Mouse (Mus musculus) adrenal gland, adult 18-20 months (tissue): ENCODE results near the gene Stk17b. TPM values are rescaled to one million over a fixed set of nuclear protein-coding genes. Genes with fewer than 3 reads are reported as not detected.
"Not testable (repeated sequence)": the region's sequence is repeated elsewhere in the genome, so short reads cannot be mapped to it uniquely, and the experiment has no call there.

ENCODE experiments used
- DNase-seq, 2 experiments: peaks; one replicate each; pipeline ENCODE4 v3.0.0; 2021 to 2022; ENCODE audit warnings: low spot score in 2 of 2
- total RNA-seq, 2 experiments: library from RNA; stranded (reverse); gene quantifications; 1 replicate in 1 of 2; 2 replicates in 1 of 2; pipeline ENCODE4 v1.2.3; 2021

Gene Stk17b
- total RNA-seq, 2 experiments from 2014 or later: 13.3 to 17.6 TPM

DNA sequence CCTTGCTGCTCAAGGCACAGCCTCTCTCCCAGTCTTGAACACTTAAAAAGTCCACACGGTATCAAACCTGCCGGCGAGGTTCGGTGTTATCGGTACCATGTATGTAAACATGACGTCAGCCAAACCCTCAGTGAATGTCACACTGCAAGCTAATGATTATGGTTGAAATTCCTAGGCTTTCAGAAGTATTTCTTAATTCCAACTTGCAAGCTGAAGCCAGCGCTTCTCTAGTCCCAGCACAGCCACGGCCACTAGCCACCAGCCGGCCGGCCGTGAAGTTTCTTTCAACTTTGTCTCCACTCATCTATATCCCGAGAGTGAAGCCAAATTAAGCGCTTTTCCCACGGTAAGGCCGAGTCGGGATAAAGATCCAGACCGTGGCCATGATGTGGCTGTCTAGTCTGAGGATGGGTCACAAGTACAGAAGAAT, 718 bp downstream of the Stk17b start:
- DNase-seq: peak in 1 of 2 experiments; percentile 38

DNA sequence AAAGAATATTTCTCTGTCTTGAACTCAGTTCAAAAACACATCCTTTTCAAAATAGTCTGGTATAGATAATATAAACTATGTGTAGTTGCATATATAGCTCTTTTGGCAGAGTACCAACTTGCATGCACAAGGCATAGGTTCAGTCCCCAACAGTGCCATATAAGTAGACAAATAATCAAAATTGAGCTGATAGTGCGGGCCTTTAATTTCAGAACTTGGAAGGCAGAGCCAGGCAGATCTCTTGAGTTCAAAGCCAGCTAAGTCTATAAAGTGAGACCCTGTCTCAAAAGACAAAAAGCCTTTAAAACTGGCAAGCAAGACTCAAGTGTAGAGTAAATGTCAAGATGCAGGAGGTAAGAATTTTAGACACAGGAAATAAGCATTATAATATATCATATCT, 2.1 kb downstream of the Stk17b start:
- DNase-seq: no peak

DNA sequence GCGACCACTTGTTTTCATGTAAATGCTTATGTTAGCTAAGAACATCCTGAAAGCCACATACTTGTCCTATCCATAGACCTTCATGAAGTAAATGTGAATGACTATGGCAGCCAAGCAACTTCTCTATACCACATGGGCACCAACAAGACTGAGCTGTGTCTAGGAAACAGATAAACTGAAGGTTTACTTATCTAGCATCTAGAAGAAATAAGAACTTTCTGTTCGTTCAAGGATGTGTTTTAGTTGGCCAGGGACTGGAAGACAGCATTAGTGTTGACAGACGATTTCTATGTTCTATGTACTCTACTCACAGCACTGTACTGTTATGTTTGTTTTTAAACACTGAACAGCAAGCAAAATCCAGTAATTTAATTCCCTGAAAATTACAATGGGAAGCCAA, 2.9 kb downstream of the Stk17b start:
- DNase-seq: no peak

DNA sequence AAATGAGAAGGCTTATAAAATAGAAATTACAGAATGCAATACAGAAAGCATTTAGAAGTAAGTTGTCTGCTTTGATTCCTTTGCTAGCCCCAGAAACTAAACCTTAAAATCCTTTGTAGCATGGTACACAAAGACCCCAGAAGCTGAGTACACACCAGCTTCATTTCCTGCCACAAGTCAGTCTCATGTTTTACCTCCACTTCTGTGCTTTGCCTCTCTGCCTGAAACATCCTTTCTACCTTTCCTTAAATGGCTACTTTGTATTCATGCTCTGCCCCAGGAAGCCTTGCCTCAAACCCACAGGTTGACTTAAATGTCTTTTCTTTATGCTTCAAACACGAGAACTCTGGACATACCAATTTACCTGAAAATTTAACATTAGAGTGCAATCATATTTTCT, 3.7 kb downstream of the Stk17b start:
- no peak for DNase-seq

DNA sequence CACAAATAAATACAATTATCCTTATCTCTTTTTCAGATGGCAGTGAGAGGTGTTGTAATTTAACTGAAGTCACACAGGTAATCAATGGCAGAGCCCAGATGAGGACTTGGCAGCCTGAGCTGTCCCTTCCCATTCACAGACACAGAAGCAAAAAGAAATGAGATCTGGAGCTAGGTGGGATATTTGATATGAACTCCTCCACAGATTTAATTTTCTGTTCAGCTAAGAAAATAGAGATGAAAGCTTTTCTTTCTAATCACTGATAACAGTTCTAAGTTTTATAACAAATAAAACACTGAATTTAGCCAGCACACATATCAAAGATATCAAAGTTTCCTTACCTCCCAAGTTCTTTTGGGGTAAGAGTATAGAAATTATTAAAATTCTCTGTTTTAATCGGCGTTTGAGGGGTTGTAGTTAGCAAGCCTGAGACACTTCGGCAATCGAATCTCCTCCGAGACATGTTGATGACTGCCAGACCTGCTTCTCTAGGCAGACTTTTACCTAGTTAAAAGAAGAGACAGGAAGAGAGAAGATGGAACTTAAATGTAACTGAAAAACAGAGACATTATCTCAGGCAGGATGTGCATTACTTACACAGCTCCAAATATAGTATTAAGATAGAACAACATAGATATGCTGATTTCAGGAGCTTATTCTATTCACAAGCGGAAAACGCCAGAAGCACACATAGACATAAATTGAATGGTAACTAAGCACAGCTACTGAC, 8.7 kb downstream of the Stk17b start:
- DNase-seq: no peak

DNA sequence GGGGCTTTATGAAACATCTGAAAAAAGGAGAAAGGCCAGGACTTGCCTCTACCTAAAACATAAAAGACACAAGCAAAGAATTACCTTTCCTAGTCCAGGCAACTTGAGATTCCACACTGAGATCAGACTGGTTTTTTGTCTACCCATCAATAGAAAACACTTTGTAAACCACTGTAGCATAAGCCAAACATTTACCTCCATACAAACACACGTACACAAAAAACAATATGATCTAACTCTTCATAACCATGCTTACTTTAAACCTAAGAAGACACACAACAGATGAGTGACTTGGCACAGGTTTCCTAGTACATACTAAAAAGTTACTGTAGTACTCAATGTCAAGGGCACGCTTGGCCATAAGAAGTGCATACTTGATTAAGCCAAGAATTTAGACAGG, 9.5 kb downstream of the Stk17b start:
- DNase-seq: no peak

DNA sequence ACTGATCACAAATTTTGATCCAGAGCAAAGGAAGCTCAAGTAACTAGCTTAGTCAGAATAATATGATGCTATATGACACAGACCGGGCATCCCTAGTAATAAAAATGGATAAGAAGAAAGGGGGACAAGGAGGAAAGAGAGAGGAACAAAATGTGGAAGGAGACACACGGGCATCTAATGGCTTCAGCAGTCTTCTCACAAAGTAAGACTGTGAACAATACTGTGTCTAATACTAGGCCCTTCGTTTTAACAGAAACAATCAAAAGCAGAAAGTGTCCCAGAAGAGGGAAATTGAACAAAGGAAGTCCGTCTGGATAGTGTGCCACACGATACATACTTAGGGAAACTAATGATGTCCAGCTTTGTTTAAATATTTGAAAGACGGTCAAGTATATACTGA, 10.0 kb downstream of the Stk17b start:
- no peak for DNase-seq

DNA sequence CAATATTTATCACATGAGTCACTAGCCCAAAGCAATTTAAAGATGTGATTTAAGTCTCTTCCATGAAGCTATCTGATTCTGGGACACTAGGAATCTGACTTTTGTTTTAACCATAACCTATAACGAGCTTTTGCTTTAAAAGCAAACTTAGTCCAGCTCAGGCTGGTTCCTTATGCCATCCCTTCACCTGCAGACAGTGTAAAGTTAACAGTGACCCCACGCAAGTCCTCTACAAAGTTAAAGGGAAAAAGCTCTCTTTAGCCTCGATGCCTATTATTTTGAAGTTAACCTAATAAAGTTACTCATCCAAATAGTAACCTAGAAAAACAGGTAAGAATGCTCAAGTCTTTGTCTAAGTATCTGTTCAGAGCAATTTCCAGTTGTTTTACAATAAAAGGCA, 10.5 kb downstream of the Stk17b start:
- no peak for DNase-seq

DNA sequence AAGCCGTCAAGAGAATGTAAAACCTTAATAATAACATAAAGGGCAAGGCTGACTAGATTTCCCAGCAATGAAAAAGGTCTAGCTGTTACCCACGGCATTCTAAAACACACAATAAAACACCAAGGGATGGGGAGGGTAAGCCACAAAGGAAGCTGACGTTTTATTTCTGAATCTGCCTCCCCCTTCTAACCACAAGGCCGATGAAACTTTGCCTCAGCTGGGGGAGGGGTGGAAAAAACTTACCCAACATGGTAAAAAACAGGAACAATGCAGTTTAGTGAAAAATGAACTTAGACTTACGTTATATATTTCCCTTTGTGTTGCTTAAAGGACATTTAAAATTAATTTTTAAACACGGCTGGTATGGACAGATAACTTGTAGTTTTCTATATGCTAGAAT, 11.0 kb downstream of the Stk17b start:
- no peak for DNase-seq

DNA sequence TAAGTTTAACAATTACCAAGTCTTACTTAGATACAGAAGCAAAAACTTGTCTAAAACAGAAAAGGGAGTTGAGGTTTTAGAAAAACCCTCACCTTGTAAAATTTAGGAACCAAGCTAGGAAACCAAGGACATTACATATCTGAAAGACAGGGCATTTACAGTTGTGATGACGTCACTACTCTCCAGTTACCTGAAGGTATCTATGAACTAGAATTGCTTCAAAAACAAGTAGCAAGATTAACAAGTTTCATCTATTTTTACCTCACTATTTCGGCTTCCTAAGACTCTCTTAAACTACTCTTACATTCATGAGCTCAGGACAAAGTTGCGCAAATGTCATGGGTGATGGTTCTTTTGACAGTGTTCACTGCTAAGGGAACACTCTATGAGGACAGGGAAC, 12.1 kb downstream of the Stk17b start:
- DNase-seq: no peak

DNA sequence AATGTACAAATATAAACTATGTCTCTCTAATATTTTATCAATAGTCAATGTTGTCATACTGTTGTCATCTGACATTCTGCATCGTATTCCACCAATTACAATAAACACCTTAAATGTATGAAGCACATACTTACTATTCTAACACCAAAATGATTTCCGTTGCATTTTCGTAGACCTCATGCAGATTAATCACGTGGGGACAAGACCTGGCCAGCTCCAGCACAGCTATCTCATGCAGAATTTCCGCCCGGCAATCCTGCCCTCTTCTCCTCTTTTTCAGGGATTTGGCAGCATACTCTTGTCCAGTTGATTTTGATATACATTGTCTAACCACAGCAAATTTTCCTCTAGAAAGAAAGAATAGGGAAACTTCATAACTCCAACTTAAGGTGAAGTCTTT, 13.5 kb downstream of the Stk17b start:
- no peak for DNase-seq

DNA sequence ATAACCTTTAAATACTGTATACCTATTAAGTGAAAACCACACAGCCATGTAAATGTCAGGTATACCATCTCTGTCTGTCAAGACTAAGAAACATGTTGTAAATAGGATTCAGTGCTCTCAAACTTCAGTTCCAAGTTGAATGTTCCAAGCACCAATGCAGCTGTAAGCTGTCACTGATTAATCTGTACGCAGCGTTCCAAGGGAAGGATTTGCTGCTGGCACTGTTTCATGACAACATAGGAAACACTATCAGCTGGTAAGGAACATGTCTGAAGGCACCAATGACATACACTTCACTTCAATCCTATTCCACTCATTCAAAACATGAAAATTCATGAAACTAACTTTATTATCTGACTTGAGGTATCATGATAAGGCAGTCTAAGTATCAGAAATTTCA, 18.9 kb downstream of the Stk17b start:
- DNase-seq: no peak

DNA sequence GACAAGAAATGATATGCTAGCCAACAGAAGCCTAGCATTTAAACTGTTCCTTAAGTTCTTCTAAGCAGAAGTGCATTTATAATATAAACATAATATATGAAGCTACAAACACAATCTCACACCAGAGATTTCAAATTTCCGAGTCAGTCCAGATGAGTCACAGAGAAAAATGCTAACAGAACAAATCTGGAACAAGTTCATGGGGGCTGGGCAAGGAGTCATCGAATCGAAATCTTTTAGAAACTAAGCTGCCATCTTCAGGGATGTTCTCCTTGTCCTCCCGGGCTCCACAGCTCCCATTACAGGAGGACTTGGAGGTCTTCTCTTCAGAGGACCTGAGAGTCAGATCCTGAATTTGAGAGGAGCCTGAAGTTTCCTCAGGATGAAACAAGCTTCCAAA, 27.7 kb downstream of the Stk17b start:
- DNase-seq: no peak

DNA sequence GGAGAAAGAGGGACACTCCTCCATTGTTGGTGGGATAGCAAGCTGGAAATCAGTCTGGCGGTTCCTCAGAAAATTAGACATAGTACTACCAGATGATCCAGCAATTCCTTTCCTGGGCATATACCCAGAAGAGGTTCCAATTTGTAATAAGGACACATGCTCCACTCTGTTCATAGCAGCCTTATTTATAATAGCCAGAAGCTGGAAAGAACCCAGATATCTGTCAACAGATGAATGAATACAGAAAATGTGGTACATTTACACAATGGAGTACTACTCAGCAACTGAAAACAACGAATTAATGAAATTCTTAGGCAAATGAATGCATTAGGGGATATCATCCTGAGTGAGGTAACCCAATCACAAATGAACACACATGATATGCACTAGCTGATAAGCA, 31.5 kb downstream of the Stk17b start:
- DNase-seq: not testable (repeated sequence)

DNA sequence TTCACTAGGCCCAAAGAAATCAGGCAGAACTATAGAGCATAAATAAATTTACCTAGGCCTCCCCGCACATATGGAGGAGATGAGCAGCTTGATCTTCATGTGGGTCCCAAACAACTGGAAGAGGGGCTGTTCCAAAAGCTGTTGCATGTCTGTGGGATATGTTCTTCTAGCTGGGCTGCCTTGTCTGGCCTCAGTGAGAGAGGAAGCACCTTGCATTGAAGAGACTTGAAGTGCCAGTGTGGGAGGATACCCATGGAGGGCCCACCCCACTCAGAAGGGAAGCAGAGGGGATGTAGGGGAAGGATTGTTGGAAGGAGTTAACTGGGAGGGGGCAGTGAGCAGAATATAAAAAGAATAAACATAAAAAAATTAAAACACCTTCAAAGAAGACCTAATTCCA, 33.9 kb downstream of the Stk17b start:
- DNase-seq: no peak

DNA sequence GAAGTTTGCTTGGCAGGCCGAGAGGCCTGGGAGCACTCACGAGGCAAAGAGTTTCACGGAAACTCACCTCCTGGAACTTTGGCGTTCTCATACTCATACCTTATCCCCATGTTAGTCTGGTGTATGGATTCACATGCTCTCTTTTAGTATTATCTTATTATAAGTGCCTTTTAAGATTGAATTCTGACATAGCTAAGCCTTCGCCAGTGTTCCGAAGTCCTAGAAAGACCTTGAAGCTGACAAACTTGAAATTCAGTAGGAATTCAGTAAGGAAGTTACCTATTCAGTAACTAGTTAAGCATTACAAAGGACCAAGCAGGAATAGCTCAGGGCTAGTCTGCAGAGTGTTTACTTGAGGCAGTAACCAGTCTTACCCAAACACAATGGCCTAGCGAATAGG, 34.3 kb downstream of the Stk17b start:
- not testable (repeated sequence) for DNase-seq

DNA sequence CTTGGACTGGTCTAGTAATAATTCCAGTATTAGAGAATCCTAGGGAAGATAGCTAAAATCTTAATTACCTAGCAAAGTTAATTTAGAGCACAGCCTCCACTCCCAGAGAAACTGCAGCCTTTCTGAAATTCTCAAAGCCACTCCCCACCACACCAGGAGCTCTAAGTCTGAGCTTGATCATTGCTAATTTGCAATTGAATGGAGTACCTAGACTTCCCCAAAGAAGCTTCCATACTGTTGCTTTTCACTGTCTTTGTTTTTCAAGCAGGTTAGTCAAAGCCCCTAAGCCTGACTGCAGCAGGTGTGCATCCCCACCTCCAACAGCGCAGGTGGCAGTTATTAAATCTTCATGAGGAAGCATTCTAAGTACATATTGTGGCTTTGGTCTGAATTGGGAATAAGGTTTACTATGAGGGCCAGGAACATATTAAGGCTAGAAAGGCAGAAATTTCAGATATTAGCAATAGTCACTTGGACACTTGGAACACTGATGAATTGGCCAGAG, 35.1 kb downstream of the Stk17b start:
- not testable (repeated sequence) for DNase-seq

DNA sequence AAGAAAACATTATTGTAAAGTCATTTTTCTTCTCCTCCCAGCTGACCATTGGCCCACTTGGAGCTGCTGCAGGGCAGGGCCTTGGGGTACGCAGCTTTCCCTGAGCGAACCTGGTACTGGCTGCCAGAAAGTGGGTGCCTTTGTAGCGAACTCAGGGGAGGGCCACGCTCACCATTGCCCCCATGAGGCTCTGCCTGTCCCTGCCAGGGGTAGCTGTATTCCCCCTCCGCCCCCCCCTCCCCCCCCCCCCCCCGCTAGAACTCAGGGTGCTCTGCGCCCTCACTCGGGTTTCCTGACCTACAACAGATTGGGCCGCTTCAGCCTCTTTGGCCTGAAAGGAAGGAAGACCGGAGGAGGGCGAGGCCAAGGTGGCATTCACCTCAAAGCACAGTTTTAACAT, 36.5 kb downstream of the Stk17b start:
- DNase-seq: no peak

DNA sequence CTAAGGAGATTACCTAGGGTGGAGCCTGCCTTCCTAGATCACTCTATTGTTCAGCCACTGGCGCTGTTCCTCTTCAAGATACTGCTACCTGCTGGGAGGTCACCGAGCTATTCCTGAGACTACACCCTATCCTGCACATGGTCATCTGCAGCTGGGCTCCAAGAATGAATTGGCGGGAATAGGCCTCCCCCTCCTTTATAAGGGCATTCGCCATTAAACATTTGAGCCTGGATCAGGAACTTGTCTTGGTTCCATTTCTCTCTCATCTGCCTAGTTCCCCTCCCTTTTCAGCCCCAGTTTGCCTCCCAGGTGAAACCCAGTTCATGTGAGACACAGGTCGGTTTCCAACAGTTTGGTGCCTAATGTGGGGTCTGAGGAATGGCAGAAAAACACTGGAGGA, 39.0 kb downstream of the Stk17b start:
- DNase-seq: no peak

DNA sequence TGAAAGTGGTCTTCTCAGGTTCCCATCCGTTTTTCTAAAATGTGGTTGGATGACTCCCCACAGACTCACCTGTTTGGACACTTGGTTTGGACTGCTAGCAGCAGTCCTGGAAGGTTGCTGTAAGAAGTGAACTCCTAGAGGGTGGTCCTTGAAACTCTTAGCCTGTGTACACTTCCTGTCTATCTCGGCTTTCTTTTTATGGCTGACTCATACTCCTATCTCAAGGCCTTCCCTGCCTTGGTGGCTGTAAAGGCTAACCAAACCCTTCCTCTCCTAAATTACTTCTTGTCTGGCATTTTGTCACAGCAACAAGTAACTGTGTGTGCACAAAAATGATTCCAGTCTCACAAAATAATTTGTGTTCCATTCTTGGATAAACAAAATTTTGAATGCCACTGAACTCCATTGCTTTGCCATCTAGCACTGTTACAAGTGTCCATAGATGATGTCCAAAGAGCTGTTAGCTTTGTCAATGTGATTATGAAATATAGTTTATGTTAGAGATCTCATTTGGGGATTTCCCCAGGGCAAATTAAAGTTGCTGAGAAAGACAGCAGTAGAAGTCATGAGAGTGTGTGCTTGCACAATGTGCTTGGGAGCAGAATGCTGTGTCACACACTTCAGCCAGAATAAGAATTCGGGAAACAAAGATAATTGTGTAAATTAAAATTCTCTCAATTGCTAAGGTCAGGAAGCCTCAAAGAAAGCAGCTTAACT, 43.1 kb downstream of the Stk17b start:
- no peak for DNase-seq

DNA sequence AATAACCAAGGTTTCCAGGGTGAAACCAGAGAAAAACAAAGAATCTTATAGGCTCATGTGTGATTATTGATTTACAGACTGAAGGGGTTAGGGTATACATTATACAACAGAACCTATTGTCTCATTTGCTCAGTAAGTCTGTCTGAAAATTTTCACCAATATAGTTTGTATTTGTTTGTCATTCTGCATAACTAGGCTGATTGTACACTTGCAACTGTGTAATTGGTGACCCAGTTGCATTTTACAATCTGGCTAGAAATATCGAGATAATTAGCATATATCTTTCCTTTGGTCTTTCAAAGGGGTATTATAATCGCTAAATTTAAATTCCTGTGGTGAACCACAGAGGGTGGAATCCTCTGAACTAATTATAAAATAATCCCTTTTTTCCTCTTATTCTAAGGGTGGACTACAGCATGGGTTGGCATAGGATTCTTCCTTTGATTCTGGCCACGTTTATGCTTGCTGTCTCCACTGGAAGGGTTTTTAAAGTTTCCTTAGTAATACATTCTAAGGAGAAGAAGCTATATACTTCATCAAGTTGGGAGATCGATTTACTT, 44.2 kb downstream of the Stk17b start:
- DNase-seq: no peak

DNA sequence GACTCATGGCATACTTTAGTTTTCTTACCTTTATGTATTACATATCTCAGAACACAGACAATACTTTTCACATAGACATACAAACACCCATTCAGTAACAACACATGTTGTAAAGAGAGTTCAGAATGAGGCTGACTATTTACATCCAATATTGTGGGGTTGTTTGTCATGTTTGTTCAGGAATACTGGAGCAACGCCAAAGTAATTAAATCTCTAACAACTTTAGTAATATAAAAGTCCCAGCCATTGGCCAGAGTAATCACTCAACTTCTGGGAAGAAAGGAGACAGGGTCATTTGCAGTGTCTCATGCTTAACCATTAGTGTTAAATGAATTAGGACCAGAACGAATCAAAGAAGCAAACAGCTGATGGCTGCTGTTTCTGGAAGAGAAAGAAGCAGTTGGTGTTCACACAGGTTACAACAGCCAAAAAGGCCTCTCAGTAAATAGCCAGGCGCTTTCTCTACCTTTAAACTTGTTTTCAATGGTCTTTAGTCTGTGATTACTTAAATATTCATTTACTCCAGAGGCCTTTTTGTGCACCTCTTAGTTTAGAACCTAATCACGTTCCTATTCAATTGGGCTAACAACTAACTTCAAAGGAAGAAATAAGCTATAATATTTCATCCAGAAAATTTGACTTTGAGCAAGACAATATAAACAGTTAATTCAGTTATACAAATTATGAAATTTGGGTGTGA, 44.8 kb downstream of the Stk17b start:
- not testable (repeated sequence) for DNase-seq
